ENCODE assay signal across 11 mouse cellular contexts in the genomic region with DNA sequence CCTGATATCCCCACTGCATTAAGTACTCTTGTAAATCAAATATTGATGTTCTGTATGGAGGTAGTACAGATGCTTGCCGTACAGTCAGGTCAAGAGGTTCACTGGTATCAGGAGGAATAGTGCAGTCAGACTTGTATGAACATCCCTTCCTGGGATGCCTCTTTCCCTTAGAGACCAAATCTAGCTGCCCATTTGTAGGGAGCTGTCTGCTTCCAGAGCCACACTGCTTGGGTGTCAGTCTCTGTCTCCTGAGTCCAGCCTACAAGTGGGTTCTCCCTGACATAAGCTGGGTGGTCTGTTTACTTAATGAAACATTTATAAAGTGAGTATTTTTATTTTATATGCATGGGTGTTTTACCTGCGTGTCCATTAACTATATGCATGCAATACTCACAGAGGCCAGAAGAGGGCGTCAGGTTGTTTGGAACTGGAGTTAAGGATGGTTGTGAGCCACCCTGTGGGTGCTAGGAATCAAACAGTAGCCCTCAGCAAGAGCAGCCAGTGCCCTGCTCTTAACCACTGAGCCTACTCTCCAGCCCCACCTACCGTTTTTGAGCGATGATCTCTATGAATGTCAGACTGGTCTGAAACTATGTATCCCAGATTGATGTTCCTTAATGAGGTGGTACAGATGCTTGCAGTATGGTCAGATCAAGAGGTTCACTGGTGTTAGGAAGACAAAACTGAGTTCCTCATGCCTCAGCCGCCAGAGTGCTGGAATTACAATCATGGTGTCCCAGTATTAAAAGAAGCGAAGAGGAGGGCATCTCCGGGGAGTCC. TPM values are rescaled to one million over a fixed set of nuclear protein-coding genes. Genes with fewer than 3 reads are reported as not detected.
DNase-seq lines count a peak whose midpoint lies in the region; ATAC-seq and TF ChIP-seq lines count a peak whose summit lies in the region.
"Had no signal": no experiment of that assay in that cellular context is flagged by ENCODE, and none has a peak within 500 bp of the region (broad histone marks: within the 10 kb centered on the region; RNA-seq: fewer than 3 reads in every experiment).

No protein-coding gene starts in this region.

- no peak overlapping the region for H3K4me2 ChIP-seq in lung, postnatal 0 days (replicated peaks; ENCODE audit: low read depth, low read length)
- H3K4me2 ChIP-seq: hindbrain, embryonic 12.5 days had no signal

- H3K27me3 ChIP-seq in lung, postnatal 0 days (replicated peaks; ENCODE audit: insufficient read depth, low read length) = no peaks in the 10 kb centered on the region
- no peaks in the 10 kb centered on the region for H3K27me3 ChIP-seq in MEL (ENCODE audit: control insufficient read depth in 1 of 2, insufficient read depth in 2 of 2, low read length in 2 of 2)
- H3K27me3 ChIP-seq: hindbrain, embryonic 12.5 days had no signal

- no peak for ATAC-seq in lung, postnatal 0 days

- H3K79me2 ChIP-seq in MEL (ENCODE audit: control insufficient read depth, insufficient read depth, low read length, poor library complexity) = no peaks in the 10 kb centered on the region

- TF ChIP-seq EP300 in lung, postnatal 0 days (IDR thresholded peaks at IDR 0.05) = no peak
- no peak for TF ChIP-seq EP300 in MEL (IDR thresholded peaks at IDR 0.05; ENCODE audit: low read depth in 1 of 2, low read length in 2 of 2)

- H3K36me3 ChIP-seq in lung, postnatal 0 days (ENCODE audit: insufficient read depth, low read length) = no peaks in the 10 kb centered on the region
- no peaks in the 10 kb centered on the region for H3K36me3 ChIP-seq in MEL (ENCODE audit: control insufficient read depth in 1 of 2, insufficient read depth in 2 of 2, low read length in 2 of 2)

- no peak overlapping the region for H3K27ac ChIP-seq in gastrocnemius, adult 2 months
- H3K27ac ChIP-seq in lung, postnatal 0 days (ENCODE audit: low read length) = 0 out of 2 replicates have a peak overlapping the region, but pooled peaks have one; percentile 9
- no peak overlapping the region for H3K27ac ChIP-seq in MEL (ENCODE audit: control insufficient read depth, low read depth, low read length)
- no peak overlapping the region for H3K27ac ChIP-seq in olfactory bulb, adult 2 months (ENCODE audit: insufficient read depth, low read depth, low read length)
- H3K27ac ChIP-seq: forebrain, embryonic 10.5 days; hindbrain, embryonic 12.5 days; midbrain, embryonic 10.5 days had no signal

- H3K9ac ChIP-seq in lung, postnatal 0 days (replicated peaks; ENCODE audit: low read depth) = no peak overlapping the region
- H3K9ac ChIP-seq in MEL (ENCODE audit: control insufficient read depth, low read depth, low read length, poor library complexity, severe bottlenecking) = no peak overlapping the region
- H3K9ac ChIP-seq: hindbrain, embryonic 12.5 days had no signal

- H3K4me1 ChIP-seq in lung, postnatal 0 days (ENCODE audit: insufficient read depth, low read depth, low read length) = no peaks in the 10 kb centered on the region
- H3K4me1 ChIP-seq in MEL (ENCODE audit: control insufficient read depth in 1 of 2, insufficient read depth in 2 of 2, low read length in 2 of 2) = no peaks in the 10 kb centered on the region
- peaks cover under 1% of the 10 kb centered on the region; the same call in 1 of the 2 replicates for H3K4me1 ChIP-seq in olfactory bulb, adult 2 months (ENCODE audit: control insufficient read depth, insufficient read depth, low read length)
- H3K4me1 ChIP-seq: forebrain, embryonic 10.5 days; hindbrain, embryonic 12.5 days; midbrain, embryonic 10.5 days had no signal

- H3K9me3 ChIP-seq in lung, postnatal 0 days (ENCODE audit: low read length) = no peaks in the 10 kb centered on the region
- H3K9me3 ChIP-seq in MEL (replicated peaks; ENCODE audit: insufficient read depth, low read length) = no peaks in the 10 kb centered on the region
- H3K9me3 ChIP-seq: forebrain, embryonic 10.5 days; midbrain, embryonic 10.5 days had no signal

- no peak overlapping the region for H3K4me3 ChIP-seq in gastrocnemius, adult 2 months
- H3K4me3 ChIP-seq in lung, postnatal 0 days (ENCODE audit: low read depth, low read length) = no peak overlapping the region
- H3K4me3 ChIP-seq in MEL (ENCODE audit: control insufficient read depth in 1 of 2, insufficient read depth in 1 of 2, low read depth in 2 of 2, low read length in 2 of 2) = no peak overlapping the region
- H3K4me3 ChIP-seq in olfactory bulb, adult 2 months (ENCODE audit: insufficient read depth, low read depth, low read length) = no peak overlapping the region
- H3K4me3 ChIP-seq: forebrain, embryonic 10.5 days; hindbrain, embryonic 12.5 days; midbrain, embryonic 10.5 days had no signal

- intact Hi-C loops in gastrocnemius, adult 2 months (cut with DNase I) = no loop called here
- intact Hi-C loops in gastrocnemius, postnatal 14 days (cut with DNase I; ENCODE audit: low total_unique reads) = no loop called here

- TF ChIP-seq POLR2A in MEL (IDR thresholded peaks at IDR 0.05; ENCODE audit: control insufficient read depth in 1 of 2, insufficient read depth in 1 of 2, low read depth in 1 of 2, low read length in 2 of 2, poor library complexity in 1 of 2) = no peak
- no peak for TF ChIP-seq POLR2A in olfactory bulb, adult 2 months (IDR thresholded peaks at IDR 0.05; ENCODE audit: insufficient read depth, low read depth, low read length)

- TF ChIP-seq CTCF in gastrocnemius, adult 2 months (IDR thresholded peaks at IDR 0.05) = peak; percentile 43
- peak; percentile 36 for TF ChIP-seq CTCF in lung, postnatal 0 days (IDR thresholded peaks at IDR 0.05)
- peak; percentile 8 to 61 (median 34); a peak in 4 of 6 replicates for TF ChIP-seq CTCF in MEL (IDR thresholded peaks at IDR 0.05 in 2 of 3, conservative IDR thresholded peaks at IDR 0.05 in 1 of 3; ENCODE audit: control insufficient read depth in 1 of 3, insufficient read depth in 1 of 3, low read depth in 2 of 3, low read length in 3 of 3, poor library complexity in 1 of 3, severe bottlenecking in 1 of 3)
- peak; percentile 21; the same call in 1 of the 2 replicates for TF ChIP-seq CTCF in olfactory bulb, adult 2 months (IDR thresholded peaks at IDR 0.05; ENCODE audit: insufficient read depth, low read depth, low read length)

- TF ChIP-seq RAD21 in MEL (IDR thresholded peaks at IDR 0.05; ENCODE audit: low read depth, low read length) = no peak

- 86% methylated on average over 8 of the region's 8 CpGs for WGBS in lung, postnatal 0 days
- WGBS in olfactory bulb, adult 2 months = 93% methylated on average over 8 of the region's 8 CpGs

- DNase-seq in gastrocnemius, adult 2 months = peak; percentile 1
- DNase-seq in gastrocnemius, postnatal 14 days = no peak
- no peak for DNase-seq in lung, postnatal 0 days (ENCODE audit: low spot score)
- DNase-seq in lung, adult 18-20 months = no peak
- DNase-seq in MEL (ENCODE audit: low read depth, low spot score) = peak; percentile 34
- DNase-seq in right cerebral cortex, adult 18-20 months = no peak
- no peak for DNase-seq in adrenal gland, postnatal 10 days

TF ChIP-seq in MEL, 35 proteins besides CTCF, POLR2A, EP300 and RAD21:
- TF ChIP-seq KAT2A (conservative IDR thresholded peaks at IDR 0.05; ENCODE audit: low read depth, low read length) (no peak), E2F4 (IDR thresholded peaks at IDR 0.05; ENCODE audit: borderline replicate concordance, low read depth, low read length) (no peak), NRF1 (IDR thresholded peaks at IDR 0.05; ENCODE audit: insufficient read depth, low read depth, low read length, poor library complexity, severe bottlenecking) (no peak), ELF1 (IDR thresholded peaks at IDR 0.05; ENCODE audit: low read depth, low read length) (no peak), ZMIZ1 (IDR thresholded peaks at IDR 0.05; ENCODE audit: low read depth, low read length) (no peak), CHD2 (IDR thresholded peaks at IDR 0.05; ENCODE audit: low read length) (no peak), GATA1 (IDR thresholded peaks at IDR 0.05; ENCODE audit: low read depth, low read length) (no peak), MAX (IDR thresholded peaks at IDR 0.05; ENCODE audit: low read length) (no peak), TCF12 (IDR thresholded peaks at IDR 0.05; ENCODE audit: low read depth, low read length) (no peak), USF2 (IDR thresholded peaks at IDR 0.05; ENCODE audit: borderline replicate concordance in 1 of 2, insufficient read depth in 1 of 2, low read depth in 1 of 2, low read length in 2 of 2) (no peak), MYC (IDR thresholded peaks at IDR 0.05; ENCODE audit: low read depth, low read length) (no peak), CHD1 (IDR thresholded peaks at IDR 0.05; ENCODE audit: low read depth, low read length) (no peak), BHLHE40 (IDR thresholded peaks at IDR 0.05; ENCODE audit: borderline replicate concordance, low read depth, low read length) (no peak), USF1 (IDR thresholded peaks at IDR 0.05; ENCODE audit: low read depth, low read length) (no peak), POLR2AphosphoS2 (IDR thresholded peaks at IDR 0.05; ENCODE audit: low read length) (no peak)

RNA-seq across cellular contexts. Expression of gene 1600014C10Rik, which starts 7.2 kb away (rescaled TPM):
- total RNA-seq in gastrocnemius, adult 2 months (2021) = 10 to 100 TPM; 23.4 to 31.9 TPM
- total RNA-seq in gastrocnemius, postnatal 14 days (2021) = 10 to 100 TPM; 15.8 to 17.9 TPM
- polyA plus RNA-seq in lung, postnatal 0 days (2015; fragmentation: Nextera tagmentation; extraction: Ambion mirVana) = 15.0 and 16.0 TPM in 2 replicates
- total RNA-seq in MEL (2012; rRNA removed) = 9.0 and 10.2 TPM in 2 replicates
- 10 to 100 TPM in 1 of 2 experiments, not detected in 1; 14.7 TPM for polyA plus RNA-seq in MEL (2012; ENCODE audit: insufficient read depth in 1 of 2, insufficient read length in 2 of 2, low read depth in 1 of 2, low replicate concordance in 2 of 2, missing spikeins in 1 of 2)
- not detected in 2 replicates for polyA plus RNA-seq in olfactory bulb, adult 2 months (2012; ENCODE audit: insufficient read depth, insufficient read length, low replicate concordance, missing spikeins)
- 10 to 100 TPM; 45.5 to 58.0 TPM for total RNA-seq in adrenal gland, postnatal 10 days (2021)

RNA-seq across cellular contexts. Expression of gene Plekhf1, which starts 37.6 kb away (rescaled TPM):
- 10 to 100 TPM in 1 of 2 experiments, 1 to 10 TPM in 1; 6.6 to 15.0 TPM for total RNA-seq in gastrocnemius, adult 2 months (2021)
- total RNA-seq in gastrocnemius, postnatal 14 days (2021) = 1 to 10 TPM; 4.9 to 9.7 TPM
- polyA plus RNA-seq in lung, postnatal 0 days (2015; fragmentation: Nextera tagmentation; extraction: Ambion mirVana) = 2.5 and 3.9 TPM in 2 replicates
- 0.85 and 0.89 TPM in 2 replicates for total RNA-seq in MEL (2012; rRNA removed)
- polyA plus RNA-seq in MEL (2012; ENCODE audit: insufficient read depth in 1 of 2, insufficient read length in 2 of 2, low read depth in 1 of 2, low replicate concordance in 2 of 2, missing spikeins in 1 of 2) = 1 to 10 TPM in 1 of 2 experiments, not detected in 1; 1.7 TPM
- polyA plus RNA-seq in olfactory bulb, adult 2 months (2012; ENCODE audit: insufficient read depth, insufficient read length, low replicate concordance, missing spikeins) = not detected in 2 replicates
- 1 to 10 TPM; 4.2 to 6.1 TPM for total RNA-seq in adrenal gland, postnatal 10 days (2021)

Comparison
In these comparisons a context has a peak if more than half of its experiments do, and no peak if none do; other contexts are left out.
1. DNase-seq: peak in gastrocnemius, adult 2 months (single experiment) and MEL (single experiment); none in gastrocnemius, postnatal 14 days (single experiment), lung, postnatal 0 days (single experiment), lung, adult 18-20 months (0 of 2), right cerebral cortex, adult 18-20 months (single experiment) and adrenal gland, postnatal 10 days (single experiment).
2. Peak in every context shown above with its lines, with median percentiles within 50 percentile points of each other: CTCF ChIP-seq.